Mouse (Mus musculus) stomach, adult 2 months (tissue): ENCODE measurements around the gene Myoz2. TPM values are rescaled to one million over a fixed set of nuclear protein-coding genes. Genes with fewer than 3 reads are reported as not detected.

Source experiments
- polyA plus RNA-seq: library from polyadenylated mRNA; depleted of rRNA; stranded (reverse); fragments of >200 nt; gene quantifications from 2 replicates; pipeline ENCODE4 v1.2.3, GENCODE M21; 2012; rRNA removed

Gene Myoz2
- polyA plus RNA-seq = 0.29 and 1.2 TPM in 2 replicates

DNA sequence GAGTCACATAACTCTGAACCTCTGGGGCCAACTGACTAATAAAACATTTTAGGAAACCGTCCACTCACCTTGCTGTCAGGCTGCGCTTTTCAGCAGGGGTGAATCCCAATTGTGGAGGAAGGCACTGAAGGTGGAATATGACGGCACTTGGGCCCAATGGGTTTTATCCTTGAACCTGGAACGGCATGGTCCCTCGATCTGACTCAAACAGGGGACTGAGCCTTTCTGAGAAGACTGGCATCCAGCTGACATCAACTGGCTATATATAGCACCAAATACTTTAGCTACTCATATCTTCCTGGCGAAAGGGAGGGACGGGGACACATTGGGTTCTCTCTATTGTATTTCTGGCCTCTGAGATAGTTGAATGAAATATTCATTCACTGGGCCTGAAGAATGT, at the start of gene Myoz2:
Gene Myoz2 (minus strand): TSS at position 264 of the 400 bp plus-strand sequence.

DNA sequence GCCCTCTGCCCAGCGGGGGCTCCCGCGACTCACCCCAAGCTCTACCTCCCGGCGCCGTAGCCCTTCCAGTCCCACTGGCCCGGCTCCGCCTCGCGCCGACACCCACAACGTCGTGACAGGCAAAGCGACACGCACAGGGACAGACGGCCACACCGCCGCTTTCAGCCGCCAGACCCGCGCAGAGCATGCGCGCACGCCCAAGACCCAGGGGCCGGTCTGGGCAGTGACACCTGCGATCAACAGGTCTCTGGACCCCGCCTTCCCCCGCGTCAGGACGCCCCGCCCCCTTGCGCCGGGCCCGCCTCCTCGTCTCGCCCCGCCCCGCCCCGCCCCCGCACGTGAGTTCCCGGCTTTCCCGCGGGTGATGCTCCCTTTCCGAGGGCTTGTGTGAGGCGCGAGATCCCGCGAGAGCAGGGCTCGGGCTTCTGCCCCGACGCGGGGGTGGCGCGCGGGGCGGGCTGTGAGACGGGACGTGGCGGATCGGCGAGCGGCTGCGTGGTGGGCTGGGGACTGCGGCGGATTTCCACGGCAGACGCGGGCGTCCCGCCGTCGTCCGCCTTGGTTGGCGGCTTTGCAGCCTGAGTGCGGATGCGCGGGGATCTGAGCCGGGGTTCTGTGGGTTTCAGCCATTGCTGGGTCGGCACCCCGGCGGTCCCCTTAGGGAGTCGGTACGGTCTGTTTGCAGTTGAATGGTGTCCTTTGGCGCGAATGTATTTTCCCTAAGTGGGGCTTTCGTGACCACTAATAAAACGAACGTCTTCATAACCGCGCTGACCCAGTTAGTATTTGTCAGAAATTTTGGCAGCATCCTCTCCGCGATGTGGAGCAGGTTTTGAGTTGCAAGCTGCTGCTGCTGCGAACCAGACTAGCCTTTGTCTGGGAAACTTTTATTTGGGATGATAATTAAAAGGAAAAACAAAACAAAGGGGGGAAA, 50.3 kb downstream of the Myoz2 start, which contains the start of gene Usp53:
Gene Usp53 (minus strand): TSS at position 262 of the 934 bp plus-strand sequence.

Other genes starting within 250 kb of the Myoz2 start
- 0.17 and 0.85 TPM in 2 replicates for gene Fabp2, start 139.9 kb downstream of the Myoz2 start, polyA plus RNA-seq
- gene Gm10959, start 115.7 kb downstream of the Myoz2 start, polyA plus RNA-seq = not detected in 2 replicates
- gene 1810037I17Rik, start 110.8 kb downstream of the Myoz2 start, polyA plus RNA-seq = 49.3 and 57.3 TPM in 2 replicates
- 1.3 and 3.0 TPM in 2 replicates for gene Usp53, start 50.5 kb downstream of the Myoz2 start, polyA plus RNA-seq
- 25.4 and 28.6 TPM in 2 replicates for gene Synpo2, start 201.1 kb upstream of the Myoz2 start, polyA plus RNA-seq
- gene Sec24d, start 232.4 kb upstream of the Myoz2 start, polyA plus RNA-seq = 25.4 and 28.7 TPM in 2 replicates